Mouse (Mus musculus) liver, postnatal 0 days (tissue): ENCODE data around the gene Gsc2.

Experiments
- CTCF ChIP-seq: sonication (generic); IDR thresholded peaks from 2 replicates; pipeline ENCODE4 v1.5.1; 2016; ENCODE audit warnings: antibody characterized with exemption, low read depth
- EP300 ChIP-seq: IDR thresholded peaks from 2 replicates; pipeline ENCODE4 v1.6.1; 2016; ENCODE audit warnings: antibody characterized with exemption, low read depth, mild to moderate bottlenecking

DNA sequence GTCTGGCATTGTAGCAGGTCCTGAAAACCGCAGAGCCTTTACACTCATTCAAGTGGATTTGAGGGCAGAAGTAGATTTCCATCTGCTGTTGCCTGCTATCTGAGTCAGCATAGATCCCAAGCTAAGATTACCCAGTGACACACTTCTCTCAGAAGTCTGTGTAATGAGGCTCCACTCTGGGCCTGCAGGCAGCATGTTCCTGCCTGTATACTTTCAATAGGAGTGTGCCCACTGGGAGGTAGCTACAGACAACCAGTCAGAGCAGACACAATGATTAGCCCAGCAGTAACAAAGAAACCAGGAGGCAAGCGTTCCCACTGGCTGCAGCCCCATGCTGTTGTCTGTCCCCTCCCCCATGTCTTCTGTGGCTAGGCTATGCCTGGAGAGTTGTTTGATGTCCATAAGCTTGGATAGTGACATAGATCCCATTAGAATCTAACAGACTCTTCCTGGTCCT, 34.6 kb upstream of the Gsc2 start:
- TF ChIP-seq CTCF = no peak
- TF ChIP-seq EP300 = no peak
